Mouse (Mus musculus): ENCODE data around the gene Eml2.

The Eml2 gene

GRCm38 (mm10) chr7:19163752-19164151 lies 12.5 kb upstream of the Eml2 start:
- DNase-seq = no peak

GRCm38 (mm10) chr7:19164189-19164588 lies 12.0 kb upstream of the Eml2 start:
- no peak for DNase-seq

- DNase-seq = no peak
Observed at GRCm38 (mm10) chr7:19164978-19165377, 11.2 kb upstream of the Eml2 start.

GRCm38 (mm10) chr7:19165656-19166423 lies 10.4 kb upstream of the Eml2 start, which contains the start of gene Gipr:
TSS of gene Gipr (minus strand) at chr7:19166127.
- DNase-seq = no peak

- no peak for DNase-seq
Observed at GRCm38 (mm10) chr7:19166990-19167389, 9.2 kb upstream of the Eml2 start.

GRCm38 (mm10) chr7:19169506-19169905 lies 6.7 kb upstream of the Eml2 start:
- DNase-seq = no peak

- peak; percentile 63 for DNase-seq
Observed at GRCm38 (mm10) chr7:19170142-19170541, 6.1 kb upstream of the Eml2 start.

- DNase-seq = no peak
Observed at GRCm38 (mm10) chr7:19171831-19172230, 4.4 kb upstream of the Eml2 start.

- peak; percentile 83 for DNase-seq
Observed at GRCm38 (mm10) chr7:19172874-19173273, 3.3 kb upstream of the Eml2 start.

GRCm38 (mm10) chr7:19176516-19176947 lies 311 bp downstream of the Eml2 start:
- DNase-seq = no peak

- no peak for DNase-seq
Observed at GRCm38 (mm10) chr7:19177216-19177615, 995 bp downstream of the Eml2 start.

GRCm38 (mm10) chr7:19178035-19178434 lies 1.8 kb downstream of the Eml2 start:
- peak; percentile 52 for DNase-seq

GRCm38 (mm10) chr7:19178443-19179092 lies 2.3 kb downstream of the Eml2 start:
- peak; percentile 80 for DNase-seq

- peak; percentile 66 for DNase-seq
Observed at GRCm38 (mm10) chr7:19179173-19179572, 3.0 kb downstream of the Eml2 start.

GRCm38 (mm10) chr7:19179936-19180335 lies 3.7 kb downstream of the Eml2 start:
- DNase-seq = no peak

- DNase-seq = no peak
Observed at GRCm38 (mm10) chr7:19180862-19181429, 4.7 kb downstream of the Eml2 start.

GRCm38 (mm10) chr7:19184250-19184649 lies 8.0 kb downstream of the Eml2 start:
- no peak for DNase-seq

GRCm38 (mm10) chr7:19184758-19185157 lies 8.5 kb downstream of the Eml2 start:
- no peak for DNase-seq

- DNase-seq = no peak
Observed at GRCm38 (mm10) chr7:19194676-19195075, 18.5 kb downstream of the Eml2 start.

- no peak for DNase-seq
Observed at GRCm38 (mm10) chr7:19196676-19197075, 20.5 kb downstream of the Eml2 start.

- no peak for DNase-seq
Observed at GRCm38 (mm10) chr7:19197985-19198384, 21.8 kb downstream of the Eml2 start.

GRCm38 (mm10) chr7:19201660-19202059 lies 25.4 kb downstream of the Eml2 start:
- DNase-seq = no peak

GRCm38 (mm10) chr7:19202065-19202850 lies 26.0 kb downstream of the Eml2 start:
- no peak for DNase-seq

Data from right cerebral cortex, postnatal 25 days (tissue).